Mouse (Mus musculus) splenic B cell, adult 2 months (primary cell): ENCODE data around the gene Rb1.

Source experiments
- DNase-seq: peaks from one replicate; pipeline ENCODE4 v3.0.0-alpha.2; 2011; ENCODE audit warnings: low read depth, low spot score
- H3K27me3 ChIP-seq: 2 replicates; pipeline ENCODE4 v1.6.1; 2012; ENCODE audit warnings: mild to moderate bottlenecking, low read length, moderate library complexity, mixed read lengths; ENCODE audit not compliant: control insufficient read depth, poor library complexity, insufficient read depth, severe bottlenecking
- H3K36me3 ChIP-seq: 2 replicates; pipeline ENCODE4 v1.6.1; 2012; ENCODE audit warnings: mild to moderate bottlenecking, low read length, moderate library complexity, mixed read lengths; ENCODE audit not compliant: control insufficient read depth, poor library complexity, insufficient read depth, severe bottlenecking

Rb1 gene

DNA sequence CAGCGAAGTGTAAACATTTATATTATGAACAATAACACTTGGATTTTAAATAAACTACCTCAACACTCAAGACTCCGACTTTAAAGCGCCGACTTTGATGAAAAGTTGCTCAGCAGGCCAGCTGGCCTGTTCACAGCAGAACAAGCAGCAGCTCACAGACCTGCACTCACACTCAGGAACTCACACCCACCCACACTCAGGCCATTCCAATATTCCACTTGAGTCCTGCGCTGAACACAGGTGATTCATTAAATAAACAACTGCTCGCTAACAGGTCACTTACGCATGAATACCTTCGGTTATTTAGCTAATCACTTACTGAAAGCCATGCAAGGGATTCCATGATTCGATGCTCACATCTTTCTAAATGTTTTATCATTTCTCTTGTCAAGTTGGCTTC lies 63.4 kb downstream of the Rb1 start:
- DNase-seq: no peak
- H3K27me3 ChIP-seq: no peaks in the 10 kb centered on the region

DNA sequence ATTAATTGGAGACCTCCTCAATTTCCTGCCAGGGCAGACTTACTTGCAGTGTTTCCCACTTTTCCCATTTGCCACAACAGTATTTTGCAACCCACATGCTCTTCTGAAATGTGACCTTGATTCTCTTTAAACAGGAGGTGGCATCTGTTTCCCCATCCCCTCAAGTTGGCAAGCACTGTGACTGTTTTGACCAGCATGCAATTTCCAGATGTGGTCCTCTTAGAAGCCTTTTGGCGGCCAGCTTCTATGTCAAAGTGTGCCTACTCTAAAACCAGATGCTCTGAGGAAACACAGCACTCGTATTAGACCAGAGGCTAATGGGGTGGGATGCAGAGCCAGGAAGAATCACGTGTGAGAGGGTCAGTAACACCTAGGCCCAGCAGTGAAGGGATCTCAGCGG lies 67.4 kb downstream of the Rb1 start:
- DNase-seq: no peak
- Histone ChIP-seq H3K27me3 (no peaks in the 10 kb centered on the region), H3K36me3 (peaks cover 4% of the 10 kb centered on the region; the same call in 1 of the 2 replicates)

More for the DNA sequence above, 63.4 kb downstream of the Rb1 start:
- peaks cover 8% of the 10 kb centered on the region; the same call in 1 of the 2 replicates for H3K36me3 ChIP-seq

DNA sequence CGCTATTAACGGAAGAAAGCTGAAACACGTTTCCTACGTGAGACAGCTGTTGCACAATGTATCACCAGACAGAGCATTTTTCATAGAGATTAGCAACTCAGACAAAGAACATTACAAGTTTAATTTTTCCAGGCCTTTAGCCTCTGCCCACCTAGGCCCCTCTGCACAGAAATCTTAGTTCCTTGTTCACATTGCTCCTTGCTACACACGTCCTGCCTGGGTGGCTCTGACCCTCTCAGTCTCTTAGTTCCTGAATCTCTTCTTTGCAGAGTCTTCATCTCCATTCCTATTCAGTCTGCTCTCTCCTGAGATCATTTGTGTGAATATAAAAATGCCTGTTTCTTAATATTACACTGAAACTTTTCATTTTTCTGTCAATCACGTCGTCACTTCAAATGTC lies 68.3 kb downstream of the Rb1 start:
- peaks cover 4% of the 10 kb centered on the region; the same call in 1 of the 2 replicates for H3K36me3 ChIP-seq
- DNase-seq: no peak

DNA sequence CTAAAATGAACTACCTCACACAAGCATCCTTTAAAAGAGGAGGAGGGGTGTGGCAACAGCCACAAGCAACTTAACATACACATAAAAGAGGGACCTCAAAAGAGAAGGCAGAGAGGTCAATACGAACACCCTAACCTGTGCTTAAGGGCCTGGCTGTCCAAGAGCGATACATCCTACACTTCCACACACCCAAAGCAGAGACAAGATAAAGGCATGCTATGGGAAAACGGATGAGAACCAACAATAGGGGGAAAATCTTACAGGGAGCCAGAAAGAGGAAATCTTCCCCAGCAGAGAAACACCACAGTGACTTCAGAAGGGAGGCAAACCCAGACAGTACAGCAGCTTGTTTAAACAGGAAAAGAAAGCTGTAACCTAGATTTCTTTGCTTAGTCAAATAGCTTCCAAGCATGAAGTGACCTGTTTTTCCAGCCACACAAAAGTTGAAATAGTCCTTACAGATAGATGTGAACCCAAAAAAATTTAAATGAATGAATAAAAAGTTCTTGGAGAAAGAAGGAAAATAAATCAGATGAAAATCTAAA lies 70.1 kb downstream of the Rb1 start:
- Histone ChIP-seq H3K36me3 (peaks cover 2% of the 10 kb centered on the region; the same call in 1 of the 2 replicates), H3K27me3 (no peaks in the 10 kb centered on the region)
- no peak for DNase-seq

More for the DNA sequence above, 68.3 kb downstream of the Rb1 start:
- no peaks in the 10 kb centered on the region for H3K27me3 ChIP-seq

DNA sequence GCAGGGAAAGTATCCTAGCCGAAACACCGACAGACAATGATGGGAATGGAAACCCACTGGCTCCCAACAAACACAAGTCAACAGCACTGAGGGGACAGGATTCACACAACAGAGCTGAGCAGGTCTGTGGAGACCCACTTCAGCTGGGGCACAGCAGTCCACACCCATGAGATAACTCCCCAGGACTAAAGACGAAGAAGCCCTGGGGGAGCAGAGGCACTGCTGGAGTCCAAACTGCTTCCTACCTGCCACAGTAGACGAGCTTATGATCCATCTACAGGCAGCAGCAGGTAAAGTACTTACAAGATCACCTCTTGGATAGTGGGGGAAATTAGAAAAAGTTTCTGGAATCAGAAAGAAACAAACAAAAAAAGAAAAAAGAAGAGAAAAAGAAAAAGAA lies 71.2 kb downstream of the Rb1 start:
- DNase-seq: no peak
- Histone ChIP-seq H3K27me3 (no peaks in the 10 kb centered on the region), H3K36me3 (peaks cover 1% of the 10 kb centered on the region; the same call in 1 of the 2 replicates)

DNA sequence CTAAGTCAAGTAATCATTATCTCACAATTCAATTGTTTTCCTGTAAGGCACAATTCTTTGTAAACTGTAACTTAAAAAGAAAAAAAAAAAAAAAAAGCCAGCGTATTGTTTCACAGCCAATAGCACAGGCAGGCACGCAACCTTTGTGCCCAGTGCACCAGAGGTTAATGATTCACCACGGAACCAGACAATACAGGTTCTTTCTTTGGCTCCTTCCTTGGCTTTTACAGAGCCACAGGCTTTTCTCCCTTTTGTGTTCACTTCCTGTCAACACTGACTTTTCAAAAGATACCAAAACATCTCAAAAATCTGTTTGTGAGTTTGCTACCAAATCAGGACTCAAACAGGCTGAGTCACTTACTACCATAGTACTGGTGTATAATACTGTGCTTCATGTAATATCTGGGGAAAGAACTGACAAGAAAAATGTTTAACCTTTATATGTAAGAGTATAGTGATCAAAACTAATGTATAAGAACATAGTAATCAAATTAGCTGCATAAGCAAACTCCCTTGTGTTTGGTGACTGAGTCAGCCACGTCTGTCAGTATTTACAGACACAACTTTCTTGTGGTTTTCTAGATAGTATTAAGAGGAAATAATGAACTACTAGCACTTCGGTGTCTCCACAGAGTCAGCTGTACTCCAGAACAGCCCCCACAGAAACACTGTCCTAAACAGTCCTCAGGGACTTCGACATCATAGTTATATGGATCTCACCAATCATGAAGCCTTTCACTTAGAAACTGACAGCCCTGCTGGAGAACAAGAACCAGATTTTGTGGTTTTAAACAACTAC lies 72.0 kb downstream of the Rb1 start:
- no peak for DNase-seq
- no peaks in the 10 kb centered on the region for H3K27me3 ChIP-seq
- peaks cover 3% of the 10 kb centered on the region; the same call in 1 of the 2 replicates for H3K36me3 ChIP-seq

DNA sequence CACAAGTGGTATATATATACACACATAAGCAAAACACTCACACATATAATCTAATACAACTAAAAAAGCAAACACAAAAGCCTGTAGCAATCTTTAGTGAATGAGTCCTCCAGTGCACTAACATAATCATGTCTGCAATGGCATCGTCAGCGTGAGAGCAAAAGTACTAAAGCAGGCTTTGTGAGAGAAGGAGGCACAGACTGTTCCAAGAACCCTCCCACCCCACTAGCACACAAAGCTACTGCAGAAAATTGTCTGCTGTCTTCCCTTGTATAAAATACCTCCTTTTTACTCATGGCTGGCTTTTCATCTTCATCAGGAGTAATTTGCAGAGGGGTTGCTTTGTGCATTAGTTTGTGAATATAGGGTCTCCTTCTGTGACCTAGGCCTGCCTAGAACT lies 73.3 kb downstream of the Rb1 start:
- no peak for DNase-seq
- no peaks in the 10 kb centered on the region for H3K27me3 ChIP-seq
- 0 out of 2 replicates have a peak, but pooled peaks cover 3% of the 10 kb centered on the region for H3K36me3 ChIP-seq

DNA sequence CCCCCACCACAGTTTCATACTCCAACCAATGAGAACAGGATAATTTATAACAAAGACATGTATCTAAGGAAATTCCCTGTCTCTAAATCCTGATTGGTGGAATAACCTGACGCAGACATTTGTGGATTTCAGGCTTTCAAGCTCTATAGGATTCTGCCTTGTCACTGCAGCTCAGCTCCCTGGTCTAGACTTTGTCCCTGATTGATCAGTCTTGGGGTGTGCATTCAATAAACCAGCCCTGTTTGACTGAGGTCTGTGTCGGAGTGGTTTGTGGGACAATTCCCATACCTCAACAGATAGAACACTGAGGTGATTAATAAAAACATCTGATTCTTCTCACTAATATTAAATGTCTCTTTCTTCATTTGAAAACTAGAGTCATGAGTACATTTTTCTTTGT lies 75.6 kb downstream of the Rb1 start:
- Histone ChIP-seq H3K36me3 (0 out of 2 replicates have a peak, but pooled peaks cover 3% of the 10 kb centered on the region), H3K27me3 (no peaks in the 10 kb centered on the region)
- no peak for DNase-seq

DNA sequence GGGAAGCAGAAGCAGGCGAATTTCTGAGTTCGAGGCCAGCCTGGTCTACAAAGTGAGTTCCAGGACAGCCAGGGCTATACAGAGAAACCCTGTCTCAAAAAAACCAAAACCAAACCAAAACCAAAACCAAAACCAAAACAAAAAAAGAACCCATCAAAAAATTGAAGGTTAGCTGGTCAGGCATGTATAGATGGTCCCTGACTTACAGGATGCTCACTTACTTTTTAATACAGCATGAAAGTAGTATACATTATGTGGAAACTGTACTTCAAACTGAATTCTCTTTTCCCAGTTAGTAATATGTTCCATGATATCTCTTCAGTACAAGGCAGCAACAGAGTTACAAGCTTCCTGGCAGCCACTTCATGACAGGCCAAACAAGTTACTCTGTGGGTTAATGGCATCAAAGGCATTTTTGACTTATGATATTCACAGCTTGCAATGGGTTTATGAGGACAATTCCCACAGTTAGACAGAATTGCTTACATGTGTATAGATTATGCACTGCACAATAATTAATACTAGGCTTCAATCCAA lies 81.5 kb downstream of the Rb1 start:
- DNase-seq: no peak
- H3K27me3 ChIP-seq: no peaks in the 10 kb centered on the region
- H3K36me3 ChIP-seq: 0 out of 2 replicates have a peak, but pooled peaks cover 2% of the 10 kb centered on the region

DNA sequence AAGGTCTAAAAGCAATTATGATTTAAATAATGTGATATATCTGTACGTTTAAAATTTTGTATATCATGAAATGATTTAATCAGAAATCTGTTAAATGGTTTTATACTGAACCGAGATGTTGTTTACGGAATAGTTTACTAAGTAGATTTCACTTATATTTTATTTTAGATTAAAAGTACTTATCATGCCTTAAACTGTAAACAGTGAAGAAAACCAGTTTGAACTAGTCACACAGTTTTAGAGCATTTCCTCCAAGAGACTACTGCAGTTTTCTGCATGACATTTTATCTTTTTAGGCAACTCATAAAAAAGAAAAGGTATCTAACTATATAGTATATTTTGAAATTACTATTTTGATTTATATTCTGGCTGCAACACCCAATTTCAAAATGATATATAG lies 85.8 kb downstream of the Rb1 start:
- no peak for DNase-seq
- Histone ChIP-seq H3K36me3 (0 out of 2 replicates have a peak, but pooled peaks cover 2% of the 10 kb centered on the region), H3K27me3 (no peaks in the 10 kb centered on the region)

DNA sequence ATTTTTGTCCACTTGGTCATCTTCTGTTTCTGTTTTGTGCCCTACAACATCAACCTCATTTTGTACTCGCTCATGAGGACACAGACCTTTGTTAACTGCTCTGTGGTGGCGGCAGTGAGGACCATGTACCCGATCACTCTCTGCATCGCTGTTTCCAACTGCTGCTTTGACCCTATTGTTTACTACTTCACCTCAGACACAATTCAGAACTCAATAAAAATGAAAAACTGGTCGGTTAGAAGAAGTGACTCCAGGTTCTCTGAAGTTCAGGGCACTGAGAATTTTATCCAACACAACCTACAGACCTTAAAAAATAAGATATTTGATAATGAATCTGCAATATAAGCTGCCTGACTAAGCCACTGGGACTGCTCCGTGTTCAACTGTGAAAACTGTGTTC lies 86.3 kb downstream of the Rb1 start:
- DNase-seq: peak; percentile 26
- no peaks in the 10 kb centered on the region for H3K27me3 ChIP-seq

DNA sequence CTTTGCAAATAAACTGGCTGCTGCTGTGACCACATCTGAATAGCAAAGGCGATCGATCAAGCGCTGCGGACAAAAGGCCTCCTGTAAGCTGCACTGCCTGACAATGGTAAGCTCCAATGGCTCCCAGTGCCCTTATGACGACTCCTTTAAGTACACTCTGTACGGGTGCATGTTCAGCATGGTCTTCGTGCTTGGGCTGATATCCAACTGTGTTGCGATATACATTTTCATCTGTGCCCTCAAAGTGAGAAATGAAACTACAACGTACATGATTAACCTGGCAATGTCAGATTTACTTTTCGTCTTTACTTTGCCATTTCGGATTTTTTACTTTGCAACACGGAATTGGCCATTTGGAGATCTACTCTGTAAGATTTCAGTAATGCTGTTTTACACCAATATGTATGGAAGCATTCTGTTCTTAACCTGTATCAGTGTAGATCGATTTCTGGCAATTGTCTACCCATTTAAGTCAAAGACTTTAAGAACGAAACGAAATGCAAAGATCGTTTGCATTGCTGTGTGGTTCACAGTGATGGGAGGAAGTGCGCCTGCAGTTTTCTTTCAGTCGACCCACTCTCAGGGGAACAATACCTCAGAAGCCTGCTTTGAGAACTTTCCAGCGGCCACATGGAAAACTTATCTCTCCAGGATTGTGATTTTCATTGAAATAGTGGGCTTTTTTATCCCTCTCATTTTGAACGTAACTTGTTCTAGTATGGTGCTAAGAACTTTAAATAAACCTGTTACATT lies 86.9 kb downstream of the Rb1 start:
- DNase-seq: peak; percentile 65
- Histone ChIP-seq H3K36me3 (0 out of 2 replicates have a peak, but pooled peaks cover 2% of the 10 kb centered on the region), H3K27me3 (no peaks in the 10 kb centered on the region)

More for the DNA sequence above, 86.3 kb downstream of the Rb1 start:
- 0 out of 2 replicates have a peak, but pooled peaks cover 2% of the 10 kb centered on the region for H3K36me3 ChIP-seq

DNA sequence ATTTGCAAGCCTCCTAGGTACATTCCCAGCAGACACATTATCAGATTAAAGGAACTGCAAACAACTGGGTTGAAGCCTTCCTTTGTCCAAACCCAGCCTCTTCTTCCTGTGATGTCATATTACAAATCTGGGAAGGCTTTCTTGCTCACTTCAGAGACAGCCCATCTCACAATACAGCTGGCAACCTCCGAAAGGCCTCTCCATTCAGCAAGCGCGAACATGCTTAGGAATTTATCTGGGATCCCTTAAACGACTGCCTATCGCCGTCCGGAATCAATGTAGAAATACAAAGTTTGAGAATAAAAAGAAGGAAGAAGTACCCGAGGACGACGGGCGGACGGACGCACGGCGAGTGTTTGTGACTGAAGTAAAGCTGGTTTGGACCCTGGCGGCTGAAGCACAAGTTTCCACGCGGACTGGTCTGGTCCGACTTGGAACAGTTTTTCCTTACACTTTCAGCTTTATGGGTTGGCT lies 87.7 kb downstream of the Rb1 start, which contains the start of gene Lpar6:
Gene Lpar6 (plus strand): TSS at position 48 of the 474 bp plus-strand sequence.
- Histone ChIP-seq H3K27me3 (no peaks in the 10 kb centered on the region), H3K36me3 (0 out of 2 replicates have a peak, but pooled peaks cover 2% of the 10 kb centered on the region)
- DNase-seq: peak; percentile 48

DNA sequence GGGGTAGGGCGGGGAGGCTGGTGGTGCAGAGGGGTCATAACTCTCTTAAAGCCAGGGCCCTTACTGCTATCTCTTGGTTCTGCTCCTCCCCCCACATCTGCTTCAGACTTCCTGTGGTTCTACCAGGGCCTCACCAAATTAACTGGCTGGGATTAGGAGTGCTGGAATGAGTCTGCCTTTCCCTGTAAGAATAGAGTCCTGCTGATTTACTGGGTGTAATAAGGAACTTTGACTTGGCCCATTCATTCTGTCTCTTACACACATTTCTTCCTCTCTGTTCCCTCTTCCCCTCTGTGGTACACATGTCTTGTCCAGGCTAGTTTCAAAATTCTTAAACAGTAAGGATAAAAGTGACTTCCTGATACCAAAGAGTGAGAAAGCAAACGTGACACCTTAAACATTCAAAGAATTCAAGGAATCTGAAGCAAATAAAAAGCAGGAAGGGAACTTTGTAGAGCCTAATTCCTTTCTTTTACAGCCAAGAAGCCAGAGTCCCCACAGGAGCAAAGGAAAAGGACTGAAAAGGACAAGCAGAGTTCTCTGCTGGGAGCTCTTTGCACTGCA lies 91.1 kb downstream of the Rb1 start:
- no peak for DNase-seq
- Histone ChIP-seq H3K27me3 (no peaks in the 10 kb centered on the region), H3K36me3 (no peaks in the 10 kb centered on the region)
